Mouse (Mus musculus) subcutaneous adipose tissue, adult 2 months (tissue): ENCODE measurements around the gene F12. TPM values are rescaled to one million over a fixed set of nuclear protein-coding genes. Genes with fewer than 3 reads are reported as not detected.

Experiments
- polyA plus RNA-seq: library from polyadenylated mRNA; depleted of rRNA; stranded (reverse); fragments of >200 nt; gene quantifications from 2 replicates; pipeline ENCODE4 v1.2.3, GENCODE M21; 2012; ENCODE audit warnings: low replicate concordance; rRNA removed

F12 gene
- polyA plus RNA-seq, result 0.09 and 0.21 TPM in 2 replicates

GRCm38 (mm10) chr13:55426613-55427012, at the start of gene F12:
Gene F12 (minus strand): TSS chr13:55426793.

GRCm38 (mm10) chr13:55464027-55464884, 37.7 kb upstream of the F12 start, which contains the start of gene Prr7:
Gene Prr7 (plus strand): TSS chr13:55464267.

GRCm38 (mm10) chr13:55444937-55445315, 18.3 kb upstream of the F12 start, which contains the start of gene Grk6:
Gene Grk6 (plus strand): TSS chr13:55445072.

GRCm38 (mm10) chr13:55414743-55415380, 11.7 kb downstream of the F12 start, which contains the start of gene Pfn3:
Gene Pfn3 (minus strand): TSS chr13:55415232.

GRCm38 (mm10) chr13:55398088-55398487, 28.5 kb downstream of the F12 start, which contains the start of gene Slc34a1:
Gene Slc34a1 (plus strand): TSS chr13:55398187.

GRCm38 (mm10) chr13:55369531-55370114, 57.0 kb downstream of the F12 start, which contains the start of gene Rgs14:
Gene Rgs14 (plus strand): TSS chr13:55369732.

Other genes starting within 250 kb of the F12 start
- 23.8 and 30.1 TPM in 2 replicates for gene Nsd1, start 217.0 kb downstream of the F12 start, polyA plus RNA-seq
- 264 and 298 TPM in 2 replicates for gene Prelid1, start 106.3 kb downstream of the F12 start, polyA plus RNA-seq
- 66.9 and 86.0 TPM in 2 replicates for gene Rab24, start 104.8 kb downstream of the F12 start, polyA plus RNA-seq
- 1.4 and 7.1 TPM in 2 replicates for gene Mxd3, start 97.0 kb downstream of the F12 start, polyA plus RNA-seq
- gene Lman2, start 64.0 kb downstream of the F12 start, polyA plus RNA-seq, result 148 and 154 TPM in 2 replicates
- 3.7 and 5.4 TPM in 2 replicates for gene Rgs14, start 57.1 kb downstream of the F12 start, polyA plus RNA-seq
- gene Slc34a1, start 28.6 kb downstream of the F12 start, polyA plus RNA-seq, result 0.05 TPM in 1 of 2 replicates, not detected in the other
- gene Pfn3, start 11.6 kb downstream of the F12 start, polyA plus RNA-seq, result not detected in 2 replicates
- gene Grk6, start 18.3 kb upstream of the F12 start, polyA plus RNA-seq, result 63.0 and 79.9 TPM in 2 replicates
- 3.6 and 11.9 TPM in 2 replicates for gene Prr7, start 37.5 kb upstream of the F12 start, polyA plus RNA-seq
- 49.7 and 91.1 TPM in 2 replicates for gene Dbn1, start 61.3 kb upstream of the F12 start, polyA plus RNA-seq
- 80.1 and 240 TPM in 2 replicates for gene Pdlim7, start 86.9 kb upstream of the F12 start, polyA plus RNA-seq
- 7.0 and 15.3 TPM in 2 replicates for gene Dok3, start 102.5 kb upstream of the F12 start, polyA plus RNA-seq
- 44.3 and 75.9 TPM in 2 replicates for gene Ddx41, start 109.9 kb upstream of the F12 start, polyA plus RNA-seq
- 97.0 and 98.0 TPM in 2 replicates for gene Fam193b, start 144.3 kb upstream of the F12 start, polyA plus RNA-seq
- 92.6 and 134 TPM in 2 replicates for gene Tmed9, start 146.9 kb upstream of the F12 start, polyA plus RNA-seq
- 27.5 and 28.9 TPM in 2 replicates for gene B4galt7, start 173.1 kb upstream of the F12 start, polyA plus RNA-seq
- gene Caml, start 196.2 kb upstream of the F12 start, polyA plus RNA-seq, result 22.9 and 34.9 TPM in 2 replicates
- gene Ddx46, start 208.2 kb upstream of the F12 start, polyA plus RNA-seq, result 9.8 and 17.6 TPM in 2 replicates